Mouse (Mus musculus): ENCODE measurements around the gene Vps26a.

- TF ChIP-seq POLR2A (IDR thresholded peaks at IDR 0.05; ENCODE audit: control insufficient read depth, low read depth, low read length) (no peak), CTCF (IDR thresholded peaks at IDR 0.05; ENCODE audit: control insufficient read depth, insufficient read depth, insufficient replicate concordance, low read depth, low read length) (no peak)
These were observed 34.3 kb upstream of the Vps26a start for GRCm38 (mm10) chr10:62520911-62521310.
